Mouse (Mus musculus): ENCODE results near the gene Ankrd11.

GRCm38 (mm10) chr8:122873171-122873570 lies 168.9 kb downstream of the Ankrd11 start:
- no peak for TF ChIP-seq POLR2A (IDR thresholded peaks at IDR 0.05; ENCODE audit: extremely low read depth, insufficient read depth, low read length)
- TF ChIP-seq CTCF (IDR thresholded peaks at IDR 0.05; ENCODE audit: extremely low read depth, insufficient read depth, low read length): no peak

Data from cortical plate, adult 2 months (tissue).